ENCODE assay signal across 28 mouse cellular contexts in genomic region chr14:48871313-48871712, GRCm38 (mm10).
"Had no signal": no experiment of that assay in that cellular context is flagged by ENCODE, and none has a peak within 500 bp of the region (broad histone marks: within the 10 kb centered on the region; RNA-seq: fewer than 3 reads in every experiment).

No protein-coding gene starts in this region.

- H3K4me3 ChIP-seq: embryonic facial prominence, embryonic 10.5 days; embryonic facial prominence, embryonic 12.5 days; embryonic facial prominence, embryonic 13.5 days; embryonic facial prominence, embryonic 15.5 days; erythroblast, embryonic 14.5 days; forebrain, embryonic 10.5 days; forebrain, embryonic 12.5 days; forebrain, embryonic 13.5 days; forebrain, embryonic 15.5 days; gastrocnemius, adult 2 months; heart, adult 2 months had no signal

- H3K36me3 ChIP-seq: embryonic facial prominence, embryonic 10.5 days; embryonic facial prominence, embryonic 12.5 days; embryonic facial prominence, embryonic 13.5 days; embryonic facial prominence, embryonic 15.5 days; forebrain, embryonic 10.5 days; forebrain, embryonic 12.5 days; forebrain, embryonic 15.5 days had no signal

- H3K9me3 ChIP-seq: embryonic facial prominence, embryonic 10.5 days; embryonic facial prominence, embryonic 12.5 days; embryonic facial prominence, embryonic 13.5 days; embryonic facial prominence, embryonic 15.5 days; forebrain, embryonic 12.5 days; forebrain, embryonic 15.5 days had no signal

- ATAC-seq: forebrain, embryonic 13.5 days; forebrain, embryonic 14.5 days; forebrain, embryonic 15.5 days; forebrain, embryonic 16.5 days; forebrain, postnatal 0 days had no signal

- DNase-seq: cerebellum, adult 8-10 months; cerebellum, adult 9-10 months; cerebellum, adult 9-11 months; cerebellum, postnatal 10 days; cerebellum, postnatal 14 days; cerebellum, postnatal 25 days; cerebellum, postnatal 36 days; embryo, embryonic 11 days; forebrain, postnatal 0 days; gastrocnemius, adult 2 months; gastrocnemius, postnatal 10 days; gastrocnemius, postnatal 14 days; gastrocnemius, postnatal 25 days; gastrocnemius, postnatal 36 days; heart, adult 11 months; heart, adult 18-20 months; heart, adult 2 months had no signal

- H3K27me3 ChIP-seq: embryonic facial prominence, embryonic 12.5 days; embryonic facial prominence, embryonic 13.5 days; embryonic facial prominence, embryonic 15.5 days; forebrain, embryonic 13.5 days; forebrain, embryonic 15.5 days had no signal

- H3K9ac ChIP-seq: embryonic facial prominence, embryonic 12.5 days; embryonic facial prominence, embryonic 13.5 days; embryonic facial prominence, embryonic 15.5 days; forebrain, embryonic 12.5 days; forebrain, embryonic 13.5 days; forebrain, embryonic 15.5 days; forebrain, postnatal 0 days had no signal

- H3K4me2 ChIP-seq: embryonic facial prominence, embryonic 12.5 days; embryonic facial prominence, embryonic 13.5 days; embryonic facial prominence, embryonic 15.5 days; forebrain, embryonic 12.5 days; forebrain, embryonic 13.5 days; forebrain, embryonic 15.5 days had no signal

- H3K4me1 ChIP-seq: embryonic facial prominence, embryonic 10.5 days; embryonic facial prominence, embryonic 12.5 days; embryonic facial prominence, embryonic 13.5 days; embryonic facial prominence, embryonic 15.5 days; forebrain, embryonic 12.5 days; forebrain, embryonic 13.5 days; forebrain, embryonic 15.5 days had no signal

- H3K27ac ChIP-seq: embryonic facial prominence, embryonic 10.5 days; embryonic facial prominence, embryonic 12.5 days; embryonic facial prominence, embryonic 13.5 days; embryonic facial prominence, embryonic 15.5 days; forebrain, embryonic 10.5 days; forebrain, embryonic 12.5 days; forebrain, embryonic 13.5 days; forebrain, embryonic 15.5 days; gastrocnemius, adult 2 months; heart, adult 2 months had no signal
